Mouse (Mus musculus): ENCODE results near the gene Slc44a1. TPM values are rescaled to one million over a fixed set of nuclear protein-coding genes. Genes with fewer than 3 reads are reported as not detected.

The Slc44a1 gene
- polyA plus RNA-seq, 1 experiment from 2014 or later = 8.9 TPM

DNA sequence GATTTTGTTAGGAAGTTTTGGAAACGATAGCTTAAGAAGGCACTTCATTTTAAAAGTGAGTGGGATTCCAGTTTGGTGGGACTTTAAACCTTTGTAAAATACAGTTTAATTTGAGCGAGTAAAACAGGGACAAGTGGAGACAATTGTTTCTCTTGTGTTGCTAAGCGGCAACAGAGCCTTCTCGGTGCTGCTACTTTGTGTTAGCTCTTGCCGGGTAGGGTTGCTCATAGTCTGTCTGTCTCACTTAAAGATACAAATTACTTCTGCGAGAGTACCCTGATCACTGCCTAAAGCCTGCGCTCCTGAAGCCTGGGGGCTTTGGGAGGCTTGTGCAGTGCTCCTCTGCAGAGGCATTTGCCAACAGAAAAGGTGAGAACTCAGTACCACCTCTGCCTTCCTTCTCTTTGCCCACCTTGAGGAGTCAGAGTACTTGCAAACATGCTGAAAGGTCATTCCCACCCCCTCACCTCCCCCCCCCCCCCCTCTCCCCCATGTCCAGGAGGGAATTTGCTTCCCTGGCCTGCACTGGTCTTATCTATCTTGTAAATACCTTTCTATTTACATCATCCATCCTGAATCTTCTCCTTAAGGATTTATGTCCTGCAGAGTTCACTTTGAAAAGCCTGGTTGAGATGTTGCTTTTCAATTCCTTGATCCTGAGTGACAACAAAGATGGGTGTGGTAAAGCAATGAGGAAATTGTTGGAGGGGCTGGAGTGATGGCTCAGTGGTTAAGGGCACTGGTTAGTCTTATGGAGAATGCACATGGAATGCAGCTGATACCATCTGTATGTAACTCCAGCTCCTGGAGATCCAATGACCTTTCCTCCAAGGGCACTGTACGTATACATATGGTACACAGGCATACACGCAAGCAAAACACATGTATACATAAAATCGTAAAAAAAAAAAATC is 13.0 kb downstream of the Slc44a1 start:
- peaks cover 18% of the 10 kb centered on the region; the same call in 1 of the 2 replicates for H3K4me1 ChIP-seq (replicated peaks)
- ATAC-seq (ENCODE audit: low read depth) = no peak
- no peak overlapping the region for H3K4me3 ChIP-seq (replicated peaks)
- H3K9ac ChIP-seq = no peak overlapping the region
- no peak for DNase-seq
- no peaks in the 10 kb centered on the region for H3K9me3 ChIP-seq (replicated peaks)
- 57% methylated on average over 10 of the region's 10 CpGs for WGBS (ENCODE audit: insufficient replicate concordance)
- no peak overlapping the region for H3K27ac ChIP-seq
- no peak overlapping the region for H3K4me2 ChIP-seq
- no peaks in the 10 kb centered on the region for H3K27me3 ChIP-seq
- no peaks in the 10 kb centered on the region for H3K36me3 ChIP-seq

DNA sequence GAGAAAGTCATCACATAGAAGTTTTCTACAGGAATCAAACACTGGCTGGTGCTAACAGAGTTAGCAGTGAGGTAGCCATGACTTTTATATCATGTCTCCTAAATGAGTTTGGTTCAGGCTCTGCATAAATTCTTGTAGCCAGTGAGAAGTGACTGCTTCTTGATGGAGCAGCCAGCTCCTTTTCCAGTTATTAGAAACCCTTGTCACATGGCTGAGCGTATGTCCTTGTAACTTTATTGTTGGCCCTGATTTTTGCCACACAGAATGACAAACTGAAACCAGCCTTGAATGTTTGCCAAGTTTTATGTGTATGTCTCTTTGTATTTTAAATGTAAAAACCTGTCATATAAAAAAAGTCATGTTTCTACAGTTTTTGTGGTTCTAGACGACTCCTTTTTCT is 15.7 kb downstream of the Slc44a1 start:
- Histone ChIP-seq H3K27ac (no peak overlapping the region), H3K9me3 (replicated peaks) (no peaks in the 10 kb centered on the region), H3K9ac (no peak overlapping the region), H3K4me3 (replicated peaks) (no peak overlapping the region), H3K4me2 (no peak overlapping the region), H3K27me3 (no peaks in the 10 kb centered on the region), H3K4me1 (replicated peaks) (peaks cover 31% of the 10 kb centered on the region), H3K36me3 (no peaks in the 10 kb centered on the region)
- DNase-seq = no peak
- ATAC-seq (ENCODE audit: low read depth) = no peak
- 71% methylated on average over 2 of the region's 2 CpGs for WGBS (ENCODE audit: insufficient replicate concordance)

DNA sequence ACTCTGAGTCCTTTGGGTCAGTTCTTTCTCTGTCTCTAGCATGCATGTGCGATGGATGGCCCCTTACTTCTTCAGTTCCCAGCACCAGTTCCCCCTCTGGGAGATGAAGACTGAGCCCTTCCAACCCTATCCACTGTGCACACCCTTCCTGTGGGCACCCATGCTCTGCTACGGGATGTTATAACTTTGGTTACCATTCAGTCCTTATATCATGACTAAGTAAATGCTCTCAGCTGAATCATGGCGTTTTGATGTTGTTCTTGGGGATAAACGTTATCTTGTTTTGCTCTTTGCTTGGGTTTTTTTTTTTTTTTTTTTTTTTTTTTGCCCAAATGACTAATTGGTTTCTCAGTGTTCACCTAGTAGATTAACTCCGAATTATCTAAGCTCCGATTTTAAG is 16.4 kb downstream of the Slc44a1 start:
- no peaks in the 10 kb centered on the region for H3K27me3 ChIP-seq
- no peak for ATAC-seq (ENCODE audit: low read depth)
- no peak overlapping the region for H3K4me3 ChIP-seq (replicated peaks)
- peaks cover 30% of the 10 kb centered on the region for H3K4me1 ChIP-seq (replicated peaks)
- WGBS (ENCODE audit: insufficient replicate concordance) = 46% methylated on average over 6 of the region's 6 CpGs
- DNase-seq = no peak
- H3K27ac ChIP-seq = no peak overlapping the region
- H3K9ac ChIP-seq = no peak overlapping the region
- no peak overlapping the region for H3K4me2 ChIP-seq
- H3K9me3 ChIP-seq (replicated peaks) = no peaks in the 10 kb centered on the region
- H3K36me3 ChIP-seq = no peaks in the 10 kb centered on the region

DNA sequence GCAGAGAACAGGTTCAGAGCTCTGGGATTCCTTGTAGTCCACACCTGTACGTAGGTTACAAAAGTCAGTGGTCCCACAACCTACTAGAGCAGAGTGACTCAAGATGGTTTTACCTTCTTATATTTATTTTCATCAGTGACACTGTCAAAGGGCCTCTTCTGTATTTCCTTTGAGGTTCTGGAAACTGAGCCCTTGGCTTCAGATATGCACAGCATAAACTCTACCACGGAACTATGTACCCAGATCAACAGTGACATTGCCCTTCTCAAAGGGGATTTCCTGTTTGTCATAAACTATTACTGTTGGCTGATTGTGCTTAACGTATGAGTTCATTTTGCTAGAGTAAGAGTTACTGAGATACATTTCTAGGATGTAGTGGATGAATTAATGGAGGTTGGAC is 18.3 kb downstream of the Slc44a1 start:
- Histone ChIP-seq H3K36me3 (no peaks in the 10 kb centered on the region), H3K4me1 (replicated peaks) (peaks cover 18% of the 10 kb centered on the region), H3K9ac (no peak overlapping the region), H3K4me2 (no peak overlapping the region), H3K27me3 (no peaks in the 10 kb centered on the region), H3K9me3 (replicated peaks) (no peaks in the 10 kb centered on the region), H3K27ac (no peak overlapping the region), H3K4me3 (replicated peaks) (no peak overlapping the region)
- 58% methylated on average over 3 of the region's 3 CpGs for WGBS (ENCODE audit: insufficient replicate concordance)
- DNase-seq (no peak), ATAC-seq (ENCODE audit: low read depth) (no peak)

DNA sequence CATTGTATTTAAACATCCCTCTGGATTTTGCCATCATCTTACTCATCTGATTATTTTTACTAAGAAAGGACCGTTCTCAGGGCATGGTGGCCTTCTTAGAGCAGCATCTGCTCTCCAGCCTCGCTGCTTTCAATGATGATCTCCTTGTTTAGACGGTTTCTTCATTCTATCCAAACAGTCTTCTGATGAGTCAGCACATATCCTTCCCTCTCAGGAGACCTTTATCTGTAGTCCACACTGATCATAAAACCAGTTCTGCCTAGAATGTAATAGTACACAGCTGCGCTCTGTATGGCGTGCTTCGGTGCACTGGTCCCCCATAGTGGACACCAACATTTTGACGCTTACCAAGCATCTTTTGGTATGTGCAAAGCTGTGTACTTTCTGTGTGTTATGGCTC is 19.5 kb downstream of the Slc44a1 start:
- H3K36me3 ChIP-seq = no peaks in the 10 kb centered on the region
- no peak overlapping the region for H3K4me3 ChIP-seq (replicated peaks)
- no peak overlapping the region for H3K4me2 ChIP-seq
- ATAC-seq (ENCODE audit: low read depth) (peak; percentile 77), DNase-seq (no peak)
- H3K27me3 ChIP-seq = no peaks in the 10 kb centered on the region
- no peak overlapping the region for H3K27ac ChIP-seq
- H3K9me3 ChIP-seq (replicated peaks) = no peaks in the 10 kb centered on the region
- 54% methylated on average over 7 of the region's 7 CpGs for WGBS (ENCODE audit: insufficient replicate concordance)
- no peak overlapping the region for H3K9ac ChIP-seq
- peaks cover 17% of the 10 kb centered on the region for H3K4me1 ChIP-seq (replicated peaks)

DNA sequence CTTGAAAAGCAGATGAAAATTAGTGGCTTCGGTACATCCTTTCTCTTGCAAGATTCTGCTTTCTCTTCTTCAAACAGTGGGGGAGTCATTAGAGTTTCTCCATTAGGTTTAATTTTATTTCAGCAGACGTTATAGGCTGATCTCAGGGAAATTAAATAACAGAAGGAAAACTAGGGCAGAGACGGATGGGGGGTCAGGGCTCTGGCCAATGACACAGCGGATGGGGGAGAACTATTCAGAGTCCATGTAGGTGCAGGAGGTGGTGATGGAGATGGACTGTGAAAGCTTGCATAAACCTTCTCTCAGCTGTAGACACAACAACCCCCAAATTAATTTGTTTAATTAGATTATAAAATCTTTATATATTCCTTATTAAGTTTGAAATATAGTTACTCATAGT is 20.8 kb downstream of the Slc44a1 start:
- Histone ChIP-seq H3K27ac (no peak overlapping the region), H3K4me1 (replicated peaks) (peaks cover 17% of the 10 kb centered on the region), H3K27me3 (no peaks in the 10 kb centered on the region), H3K9ac (no peak overlapping the region), H3K9me3 (replicated peaks) (no peaks in the 10 kb centered on the region), H3K36me3 (no peaks in the 10 kb centered on the region), H3K4me2 (no peak overlapping the region), H3K4me3 (replicated peaks) (no peak overlapping the region)
- 78% methylated on average over 4 of the region's 4 CpGs for WGBS (ENCODE audit: insufficient replicate concordance)
- ATAC-seq (ENCODE audit: low read depth) = no peak
- DNase-seq = no peak

DNA sequence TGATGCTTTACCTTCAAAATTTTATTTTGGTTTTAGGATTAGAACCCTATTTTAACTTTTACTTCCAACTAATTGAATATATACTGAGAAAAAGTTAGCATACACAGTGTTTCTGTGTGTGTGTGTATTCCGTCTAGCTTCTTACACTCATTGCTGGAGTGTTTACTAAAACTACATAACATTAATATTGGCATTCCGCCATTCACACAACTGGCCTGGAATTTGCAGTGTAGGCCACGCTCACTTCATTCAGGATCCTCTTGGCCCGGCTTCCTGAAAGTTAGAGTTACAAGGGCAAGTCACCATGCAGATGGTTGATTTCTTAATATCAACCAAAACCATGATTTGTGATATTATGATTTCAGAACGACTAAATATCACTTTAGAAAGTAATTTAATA is 21.9 kb downstream of the Slc44a1 start:
- Histone ChIP-seq H3K4me1 (replicated peaks) (peaks cover 17% of the 10 kb centered on the region), H3K36me3 (no peaks in the 10 kb centered on the region), H3K27me3 (no peaks in the 10 kb centered on the region), H3K4me3 (replicated peaks) (no peak overlapping the region), H3K4me2 (no peak overlapping the region), H3K9ac (no peak overlapping the region), H3K9me3 (replicated peaks) (no peaks in the 10 kb centered on the region), H3K27ac (no peak overlapping the region)
- ATAC-seq (ENCODE audit: low read depth) (no peak), DNase-seq (no peak)
- 67% methylated on average over 5 of the region's 5 CpGs for WGBS (ENCODE audit: insufficient replicate concordance)

DNA sequence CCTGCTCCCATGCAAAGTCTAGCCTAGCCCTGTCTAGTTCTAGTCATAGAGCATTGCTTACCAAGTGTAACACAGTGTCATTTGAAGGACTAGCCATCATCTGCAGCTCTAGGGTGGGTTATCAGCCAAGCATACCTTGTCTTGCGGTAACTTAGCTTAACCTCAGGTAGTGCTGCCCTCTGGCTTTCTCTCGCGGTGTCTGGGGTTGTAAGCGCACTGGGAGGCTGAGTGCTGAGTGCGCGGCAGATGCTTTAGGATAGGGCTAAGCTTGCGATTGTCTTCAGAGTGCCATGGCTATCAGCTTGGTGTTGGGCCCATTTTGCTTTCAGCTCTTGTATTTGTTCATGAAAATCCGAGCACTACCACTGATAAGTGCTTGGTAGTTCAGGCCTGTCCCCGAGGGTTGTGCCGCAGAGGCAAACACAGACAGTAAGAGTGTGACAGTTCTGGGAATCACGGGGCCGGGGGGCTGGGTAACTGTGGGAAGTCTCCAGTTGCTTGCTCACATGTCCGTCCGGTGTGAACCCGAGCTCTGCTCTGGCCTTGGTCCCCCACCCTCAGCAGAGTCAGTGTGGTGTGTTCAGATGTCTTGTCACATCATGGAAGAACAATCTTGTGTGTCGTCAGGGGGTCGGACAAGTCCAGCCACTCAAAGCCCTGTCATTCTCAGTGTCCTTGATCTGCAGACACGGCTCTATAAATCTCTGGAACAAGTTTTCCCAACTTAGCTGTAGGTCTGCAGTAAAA is 22.5 kb downstream of the Slc44a1 start:
- no peak overlapping the region for H3K4me3 ChIP-seq (replicated peaks)
- H3K27ac ChIP-seq = no peak overlapping the region
- H3K4me1 ChIP-seq (replicated peaks) = peaks cover 17% of the 10 kb centered on the region
- DNase-seq = no peak
- 75% methylated on average over 18 of the region's 18 CpGs for WGBS (ENCODE audit: insufficient replicate concordance)
- H3K27me3 ChIP-seq = no peaks in the 10 kb centered on the region
- no peaks in the 10 kb centered on the region for H3K36me3 ChIP-seq
- H3K4me2 ChIP-seq = no peak overlapping the region
- no peak overlapping the region for H3K9ac ChIP-seq
- no peak for ATAC-seq (ENCODE audit: low read depth)
- no peaks in the 10 kb centered on the region for H3K9me3 ChIP-seq (replicated peaks)

DNA sequence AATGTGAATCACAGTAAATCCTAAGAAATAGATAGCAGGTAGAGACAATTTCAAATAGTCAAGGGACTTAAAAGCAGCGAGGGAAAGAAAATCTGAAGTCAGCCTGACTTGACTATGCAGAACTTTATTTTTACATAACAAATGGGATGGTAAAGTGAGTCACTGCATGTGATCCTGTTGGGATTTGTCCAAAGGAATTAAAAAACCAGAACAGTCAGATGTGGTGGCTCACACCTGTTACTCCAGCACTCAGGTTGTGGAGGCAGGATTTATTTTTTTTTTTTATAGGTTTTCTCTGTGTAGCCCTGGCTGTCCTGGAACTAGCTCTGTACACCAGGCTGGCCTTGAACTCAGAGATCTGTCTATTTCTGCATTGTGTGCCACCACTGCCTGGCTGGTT is 25.7 kb downstream of the Slc44a1 start:
- DNase-seq = no peak
- no peak overlapping the region for H3K27ac ChIP-seq
- no peak overlapping the region for H3K4me3 ChIP-seq (replicated peaks)
- 63% methylated on average over 1 of the region's 1 CpGs for WGBS (ENCODE audit: insufficient replicate concordance)
- no peak for ATAC-seq (ENCODE audit: low read depth)
- H3K27me3 ChIP-seq = no peaks in the 10 kb centered on the region
- no peaks in the 10 kb centered on the region for H3K36me3 ChIP-seq
- H3K4me1 ChIP-seq (replicated peaks) = 0 out of 2 replicates have a peak, but pooled peaks cover 4% of the 10 kb centered on the region
- no peak overlapping the region for H3K9ac ChIP-seq
- H3K4me2 ChIP-seq = no peak overlapping the region
- H3K9me3 ChIP-seq (replicated peaks) = no peaks in the 10 kb centered on the region

DNA sequence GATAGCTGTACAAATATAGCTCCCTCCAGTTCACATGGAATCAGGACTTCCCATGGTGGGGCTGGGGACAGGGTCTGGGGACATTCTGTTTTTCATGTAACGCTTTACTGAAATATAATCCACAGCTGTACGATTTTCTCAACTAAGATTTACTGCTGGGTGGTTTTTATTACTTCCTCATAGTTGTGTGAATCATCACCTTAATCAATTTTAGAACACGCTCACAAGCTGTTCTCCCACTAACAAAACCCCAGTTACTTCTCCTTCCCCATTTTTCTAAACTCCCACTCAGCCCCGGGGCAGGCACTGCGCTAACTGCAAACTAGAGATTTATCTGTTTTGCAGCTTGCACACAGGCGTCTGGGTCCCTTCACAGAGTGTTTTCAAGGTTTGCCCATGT is 28.8 kb downstream of the Slc44a1 start:
- Histone ChIP-seq H3K4me1 (replicated peaks) (no peaks in the 10 kb centered on the region), H3K4me2 (no peak overlapping the region), H3K9me3 (replicated peaks) (no peaks in the 10 kb centered on the region), H3K9ac (no peak overlapping the region), H3K27ac (no peak overlapping the region), H3K36me3 (no peaks in the 10 kb centered on the region), H3K27me3 (no peaks in the 10 kb centered on the region), H3K4me3 (replicated peaks) (no peak overlapping the region)
- no peak for DNase-seq
- 32% methylated on average over 6 of the region's 6 CpGs for WGBS (ENCODE audit: insufficient replicate concordance)
- no peak for ATAC-seq (ENCODE audit: low read depth)

DNA sequence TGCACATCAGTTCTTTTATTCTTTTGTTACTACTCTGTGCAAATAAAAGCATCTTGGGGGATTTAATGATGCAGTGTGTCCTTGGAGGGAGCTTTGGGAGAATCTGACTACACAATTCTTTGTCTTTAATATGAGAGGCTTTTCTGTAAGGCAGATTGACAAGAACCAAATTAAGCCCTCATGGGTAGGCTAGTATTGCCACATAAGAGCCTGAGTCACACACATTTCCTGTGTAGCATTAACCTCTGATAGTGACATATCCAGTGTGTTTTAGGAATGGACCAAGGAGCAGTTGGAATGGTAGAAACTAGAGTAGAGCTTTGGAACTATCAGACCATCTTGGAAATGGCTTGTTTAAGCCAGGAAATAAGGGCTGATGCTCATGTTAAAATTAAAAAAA is 33.9 kb downstream of the Slc44a1 start:
- Histone ChIP-seq H3K9ac (no peak overlapping the region), H3K4me1 (replicated peaks) (0 out of 2 replicates have a peak, but pooled peaks cover 4% of the 10 kb centered on the region), H3K9me3 (replicated peaks) (no peaks in the 10 kb centered on the region), H3K27ac (no peak overlapping the region), H3K4me2 (no peak overlapping the region), H3K36me3 (no peaks in the 10 kb centered on the region), H3K27me3 (no peaks in the 10 kb centered on the region), H3K4me3 (replicated peaks) (no peak overlapping the region)
- DNase-seq (no peak), ATAC-seq (ENCODE audit: low read depth) (no peak)
